Mouse (Mus musculus) kidney, postnatal 10 days (tissue): ENCODE data around the gene Gabrb2.

Experiments used
- DNase-seq: peaks from one replicate; pipeline ENCODE4 v3.0.0; 2021; ENCODE audit warnings: mixed read lengths

The Gabrb2 gene

DNA sequence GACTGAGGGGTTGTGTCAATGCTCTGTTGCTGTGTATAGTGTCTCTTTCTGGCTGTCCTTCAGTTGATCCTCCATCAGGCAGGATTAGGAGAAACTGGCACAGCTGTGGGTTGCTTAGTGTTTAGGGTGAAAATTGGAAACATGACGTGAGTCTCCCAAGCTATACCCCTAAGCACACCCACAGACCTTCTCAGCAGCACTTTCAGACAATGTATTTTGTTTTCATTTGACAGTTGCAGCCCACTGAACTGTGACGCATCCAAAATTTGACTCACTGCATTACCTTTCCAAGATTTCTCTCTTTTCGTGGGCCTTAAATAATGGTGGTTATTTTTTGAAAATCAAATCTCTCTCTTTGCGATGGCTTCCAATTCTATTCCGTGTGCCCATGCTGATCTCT lies 115.7 kb downstream of the Gabrb2 start:
- DNase-seq = no peak

DNA sequence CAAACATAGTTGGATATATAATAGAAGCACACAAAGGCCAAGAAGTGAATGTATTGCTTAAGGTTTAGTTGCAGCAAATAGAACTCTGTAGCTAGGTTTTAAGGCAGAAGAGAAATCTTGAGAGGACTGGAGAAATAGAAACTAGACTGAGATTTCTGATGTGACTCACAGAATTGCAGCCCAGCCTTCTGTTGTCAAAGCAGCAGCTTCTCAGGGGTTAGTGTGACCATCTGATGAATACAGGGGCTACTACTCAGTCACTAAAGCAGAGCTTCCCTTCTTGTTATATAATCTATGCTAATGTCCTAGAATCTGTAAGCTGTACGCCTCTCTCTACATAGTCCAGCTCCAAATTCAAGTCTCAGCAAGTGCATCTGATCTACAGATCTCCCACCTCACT lies 116.3 kb downstream of the Gabrb2 start:
- no peak for DNase-seq

- no peak for DNase-seq
Measured at GRCm38 (mm10) chr11:42542861-42543260, 123.3 kb downstream of the Gabrb2 start.

- DNase-seq = no peak
Measured at GRCm38 (mm10) chr11:42566023-42566422, 146.5 kb downstream of the Gabrb2 start.

DNA sequence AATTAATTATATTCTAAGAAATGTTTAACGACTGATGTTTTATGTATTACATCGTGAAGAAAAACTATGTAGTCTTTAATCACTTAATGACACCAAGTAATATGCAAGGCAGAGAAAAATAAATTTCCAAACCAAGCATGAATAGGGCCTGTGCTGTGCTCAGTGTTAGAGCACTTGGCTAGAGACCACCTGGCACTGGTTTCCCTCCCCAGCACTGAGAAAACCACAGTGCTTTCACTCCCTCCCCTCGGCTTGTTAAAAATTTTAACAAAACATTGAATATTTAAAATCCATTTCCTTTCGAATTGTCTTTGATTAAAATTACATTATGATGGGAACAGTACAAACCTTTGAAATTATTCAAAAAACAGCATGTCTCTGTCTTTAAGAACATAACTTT lies 151.9 kb downstream of the Gabrb2 start:
- DNase-seq = peak; percentile 11

GRCm38 (mm10) chr11:42575146-42575873 lies 155.8 kb downstream of the Gabrb2 start:
- DNase-seq = no peak

DNA sequence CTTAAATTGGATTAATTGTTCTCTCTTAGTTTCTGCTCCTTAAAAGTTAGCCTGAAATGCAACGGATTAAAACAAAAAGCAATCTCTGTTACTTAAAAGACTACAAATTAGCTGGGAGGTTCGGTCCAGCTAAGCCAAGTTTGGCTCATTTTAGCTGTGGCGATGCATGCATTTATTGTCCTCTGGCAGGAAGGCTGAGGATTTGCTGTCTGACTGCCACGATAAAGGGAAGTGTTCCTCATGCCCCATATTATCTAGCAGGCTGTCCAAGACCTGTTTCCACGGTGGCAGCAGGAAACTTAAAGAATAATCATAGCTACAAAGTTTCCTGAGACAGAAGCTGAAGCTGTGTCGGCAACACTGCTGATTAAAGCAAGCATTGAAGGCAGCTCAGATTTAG lies 160.2 kb downstream of the Gabrb2 start:
- DNase-seq = no peak

GRCm38 (mm10) chr11:42581123-42581522 lies 161.6 kb downstream of the Gabrb2 start:
- no peak for DNase-seq

GRCm38 (mm10) chr11:42581753-42582152 lies 162.2 kb downstream of the Gabrb2 start:
- no peak for DNase-seq

DNA sequence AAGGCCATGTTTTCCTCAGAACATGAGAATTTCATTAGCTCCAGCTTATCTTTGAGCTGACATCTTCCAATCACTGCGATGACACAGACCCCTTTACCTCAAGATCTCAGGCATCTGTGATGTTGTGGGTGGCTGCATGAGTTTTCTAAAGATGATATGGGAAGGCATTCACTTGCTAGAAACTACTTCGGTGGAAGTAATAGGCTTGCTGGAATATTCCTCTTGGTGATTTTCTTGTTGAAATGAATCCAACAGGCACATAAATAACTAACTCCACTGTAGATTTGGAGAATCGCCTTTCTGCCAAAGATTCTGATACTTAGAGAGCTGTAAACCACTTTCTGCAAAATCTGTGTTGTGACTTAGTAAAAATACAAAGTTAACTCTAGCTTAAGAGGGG lies 172.9 kb downstream of the Gabrb2 start:
- no peak for DNase-seq

- DNase-seq = no peak
Measured at GRCm38 (mm10) chr11:42606225-42606624, 186.7 kb downstream of the Gabrb2 start.

- no peak for DNase-seq
Measured at GRCm38 (mm10) chr11:42609128-42609763, 189.7 kb downstream of the Gabrb2 start.

- no peak for DNase-seq
Measured at GRCm38 (mm10) chr11:42618195-42618594, 198.6 kb downstream of the Gabrb2 start.

DNA sequence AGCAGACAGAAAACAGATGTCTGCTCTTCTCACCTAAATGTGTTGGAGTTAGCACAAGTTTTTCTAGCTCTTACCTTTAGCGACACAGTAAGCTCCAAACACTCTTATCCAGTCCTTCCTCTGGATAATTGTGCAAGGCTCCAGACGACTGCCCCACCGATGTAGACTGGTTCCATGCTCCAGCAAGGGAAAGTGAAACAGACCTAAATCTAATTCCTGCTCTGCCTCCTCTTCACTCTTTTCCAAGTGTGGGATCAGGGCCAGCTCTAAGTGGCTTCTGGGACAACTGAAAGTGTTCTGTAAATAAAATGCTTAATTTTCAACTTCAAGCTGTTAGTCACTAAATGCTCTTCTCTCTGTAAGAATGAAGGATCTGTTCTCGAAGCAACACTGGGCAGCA lies 201.6 kb downstream of the Gabrb2 start:
- no peak for DNase-seq

DNA sequence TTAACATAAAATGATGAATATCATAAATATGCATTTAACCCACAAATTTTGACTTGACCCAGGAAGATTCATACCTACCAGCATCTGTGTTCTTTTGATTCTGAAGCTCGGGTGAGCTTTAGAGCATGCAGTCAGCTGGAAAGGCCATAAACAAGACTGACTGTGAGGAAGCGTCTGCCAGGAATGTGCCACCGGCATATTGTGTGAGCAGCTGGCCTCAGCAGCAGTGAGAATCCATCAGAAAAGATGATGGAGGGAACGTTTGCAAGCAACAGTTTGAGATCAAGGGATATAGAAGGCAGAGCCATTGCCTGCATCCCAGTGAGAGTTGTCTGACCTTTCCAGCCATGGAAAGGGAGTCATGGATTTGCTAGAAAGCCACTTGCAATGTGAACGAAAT lies 230.6 kb downstream of the Gabrb2 start:
- peak; percentile 43 for DNase-seq

GRCm38 (mm10) chr11:42651572-42651971 lies 232.0 kb downstream of the Gabrb2 start:
- DNase-seq = no peak

DNA sequence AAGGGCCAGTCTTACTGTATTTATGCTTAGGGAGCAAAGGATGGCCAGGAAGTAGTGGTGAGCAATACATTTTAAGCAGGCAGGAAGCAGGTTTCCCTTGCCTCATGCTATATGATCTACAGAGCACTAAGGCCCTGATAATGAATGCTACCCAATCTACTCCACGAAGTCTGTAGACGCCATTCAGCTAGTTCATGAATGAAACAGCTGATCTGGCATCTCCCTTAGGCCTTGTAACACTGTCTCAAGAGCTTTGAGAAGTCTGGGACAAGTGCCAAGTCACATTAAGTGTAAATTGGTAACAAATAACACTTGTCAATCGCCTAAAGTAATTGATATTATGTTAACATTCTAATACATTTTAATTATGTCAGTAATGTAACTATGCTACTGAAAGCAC lies 234.6 kb downstream of the Gabrb2 start:
- no peak for DNase-seq

- no peak for DNase-seq
Measured at GRCm38 (mm10) chr11:42668657-42669056, 249.1 kb downstream of the Gabrb2 start.
